Mouse (Mus musculus): Measurements from ENCODE around the gene Sec24c.
"Not testable (repeated sequence)": the region's sequence is repeated elsewhere in the genome, so short reads cannot be mapped to it uniquely, and the experiment has no call there.

Sec24c gene

DNA sequence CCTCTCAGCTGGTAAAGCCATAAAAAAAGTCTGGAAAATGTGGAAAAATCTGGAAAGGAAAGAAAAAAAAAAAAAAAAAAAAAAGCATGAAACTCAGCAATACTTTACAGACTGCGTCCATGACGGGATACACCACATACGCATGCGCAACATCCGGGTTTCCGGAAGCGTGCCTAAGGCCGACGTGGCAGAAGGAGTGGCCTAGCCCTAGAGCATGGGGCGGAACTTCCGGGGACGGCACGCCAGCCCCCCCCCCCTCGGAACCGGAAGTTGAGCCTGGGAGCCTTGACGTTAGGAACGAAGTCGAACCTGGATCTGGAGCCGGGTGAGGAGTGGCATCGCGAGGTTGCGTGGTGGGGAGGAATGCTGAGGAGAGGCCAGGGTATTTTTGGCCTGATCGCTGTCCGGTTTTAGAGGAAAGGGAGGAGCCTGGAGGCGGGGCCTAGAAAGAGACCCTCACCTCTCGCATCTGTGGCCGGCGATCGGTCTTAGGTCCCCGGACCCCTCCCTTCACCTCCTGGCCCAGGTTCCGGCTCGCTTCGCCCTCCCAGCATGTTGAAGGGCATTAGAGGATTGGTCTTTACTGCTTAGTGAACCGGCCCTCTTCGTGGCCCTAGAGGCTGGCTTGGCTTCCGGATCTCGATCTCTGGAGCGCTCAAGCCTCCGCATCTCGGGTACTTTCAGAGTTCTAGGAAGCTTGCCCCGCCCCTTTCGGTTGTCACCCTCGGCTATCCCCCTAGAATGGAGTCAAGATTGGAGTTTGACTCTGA, at the start of gene Sec24c:
Gene Sec24c, plus strand, starts transcription at position 245 of the 770 bp plus-strand sequence.
- peak; percentile 99 for DNase-seq (ENCODE audit: low spot score)

DNA sequence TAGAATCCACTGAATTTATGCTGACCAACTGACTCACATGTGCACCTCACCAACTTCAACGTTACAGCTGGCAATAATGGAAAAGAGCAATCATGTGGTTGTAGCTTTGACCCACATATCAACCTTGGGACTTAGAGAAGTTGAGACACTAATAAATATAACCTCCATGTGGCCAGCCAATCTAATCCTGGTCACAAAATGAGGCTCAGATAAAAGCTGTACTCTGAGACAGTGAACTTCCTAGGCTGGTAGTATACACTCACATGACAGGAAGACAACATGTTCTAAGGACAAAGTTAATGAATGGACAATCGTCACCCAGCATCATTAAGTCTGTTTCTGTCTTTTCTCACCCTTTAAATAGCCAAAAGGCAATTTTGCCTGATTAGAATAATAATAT, 47.7 kb upstream of the Sec24c start:
- DNase-seq (ENCODE audit: low spot score) = no peak

DNA sequence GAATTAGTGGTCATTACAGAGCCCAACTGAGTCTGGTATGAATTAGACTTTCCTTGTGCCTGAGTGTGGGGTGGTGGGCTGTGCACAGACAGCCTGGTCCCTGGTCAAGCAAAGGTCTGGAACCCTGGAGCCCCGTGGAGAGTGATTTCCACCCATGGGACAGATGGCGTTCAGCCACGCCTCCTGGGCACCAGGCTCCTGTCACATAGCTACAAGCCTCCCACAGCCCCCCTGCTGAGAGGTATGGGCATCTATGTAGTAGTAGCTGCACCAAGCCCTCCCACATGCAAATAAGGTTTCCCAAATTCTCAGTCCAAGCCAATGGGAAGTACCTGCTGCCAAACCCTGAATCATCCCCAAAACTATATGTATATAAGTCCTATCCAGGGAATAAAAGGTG, 47.1 kb upstream of the Sec24c start:
- no peak for DNase-seq (ENCODE audit: low spot score)

DNA sequence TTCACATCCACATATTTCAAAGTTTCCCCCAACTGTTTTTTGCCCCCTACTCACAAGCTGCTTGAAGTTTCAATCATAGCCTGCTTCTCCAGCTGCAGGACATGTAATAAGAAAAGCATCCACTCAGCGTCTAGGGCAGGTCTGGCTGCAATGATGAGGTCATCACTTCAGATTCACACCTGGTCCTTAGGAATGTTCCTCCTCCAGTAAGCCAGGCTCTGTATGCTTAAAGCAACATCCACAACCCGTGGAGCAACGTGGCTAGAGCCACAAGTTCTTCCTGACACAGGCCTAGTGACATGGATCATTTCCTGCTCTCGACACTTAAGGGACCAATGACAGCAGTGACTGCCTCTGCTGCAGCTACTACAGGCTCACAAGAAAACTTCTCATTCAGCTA, 42.9 kb upstream of the Sec24c start:
- no peak for DNase-seq (ENCODE audit: low spot score)

DNA sequence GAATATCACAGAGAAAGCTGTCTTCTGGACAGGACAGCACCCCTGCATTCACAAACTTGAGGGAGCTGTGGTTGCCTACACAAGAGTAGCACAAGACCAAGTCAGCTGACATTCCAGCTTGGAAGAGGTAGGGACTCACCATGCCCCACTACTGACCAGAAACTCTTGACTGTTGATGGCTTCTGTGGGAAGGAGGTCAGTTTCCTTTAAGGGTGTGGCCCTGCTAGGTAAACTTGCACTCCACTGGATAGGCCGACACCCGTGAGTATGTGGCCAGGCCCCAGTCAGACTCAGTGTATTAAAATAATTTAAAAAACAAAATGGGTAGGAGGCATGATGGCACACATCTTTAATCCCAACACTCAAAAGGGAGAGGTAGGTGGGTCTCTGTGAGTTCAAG, 38.6 kb upstream of the Sec24c start:
- no peak for DNase-seq (ENCODE audit: low spot score)

DNA sequence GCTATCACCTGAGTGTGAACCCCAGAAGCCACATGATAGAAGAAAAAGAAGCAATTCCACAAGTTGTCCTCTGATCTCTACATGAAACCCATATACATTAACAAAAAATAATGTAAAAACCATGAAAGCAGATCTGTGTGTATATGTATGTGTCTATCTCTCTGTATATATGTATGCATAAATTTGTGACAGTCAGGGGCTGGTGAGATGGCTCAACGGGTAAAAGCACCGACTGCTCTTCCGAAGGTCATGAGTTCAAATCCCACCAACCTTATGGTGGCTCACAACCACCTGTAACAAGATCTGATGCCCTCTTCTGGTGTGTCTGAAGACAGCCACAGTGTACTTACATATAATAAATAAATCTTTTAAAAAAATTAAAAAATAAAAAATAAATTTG, 37.1 kb upstream of the Sec24c start:
- DNase-seq (ENCODE audit: low spot score) = not testable (repeated sequence)

DNA sequence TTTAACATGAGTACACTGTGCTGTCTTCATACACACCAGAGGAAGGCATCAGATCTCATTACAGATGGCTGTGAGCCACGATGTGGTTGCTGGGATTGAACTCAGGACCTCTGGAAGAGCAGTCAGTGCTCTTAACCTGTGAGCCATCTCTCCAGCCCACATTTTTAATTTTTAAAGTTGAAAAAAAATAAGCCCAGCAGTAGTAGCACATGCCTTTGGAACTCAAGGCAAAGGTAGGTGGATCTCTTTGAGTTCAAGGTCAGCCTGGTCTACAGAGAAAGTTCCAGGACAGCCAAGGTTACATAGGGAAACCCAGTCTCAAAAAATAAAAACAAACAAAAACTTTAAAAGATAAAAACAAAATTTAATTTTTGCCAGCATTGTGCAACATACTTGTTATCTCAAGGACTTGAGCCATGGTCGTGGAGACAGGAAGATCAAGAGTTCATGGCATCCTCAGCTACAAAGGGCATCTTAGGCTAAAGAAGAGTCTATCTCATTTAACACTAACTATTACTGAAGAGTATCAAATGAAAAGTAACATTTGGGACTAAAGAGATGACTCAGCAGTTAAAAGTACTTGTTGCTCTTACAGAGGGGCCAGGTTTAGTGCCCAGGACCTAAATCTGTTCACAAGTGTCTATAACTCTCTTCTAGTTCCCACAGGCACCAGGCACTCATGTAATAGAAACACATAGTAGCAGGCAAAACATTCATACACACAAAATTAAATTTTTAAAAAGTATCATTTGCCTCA, 36.1 kb upstream of the Sec24c start:
- DNase-seq (ENCODE audit: low spot score) = no peak

DNA sequence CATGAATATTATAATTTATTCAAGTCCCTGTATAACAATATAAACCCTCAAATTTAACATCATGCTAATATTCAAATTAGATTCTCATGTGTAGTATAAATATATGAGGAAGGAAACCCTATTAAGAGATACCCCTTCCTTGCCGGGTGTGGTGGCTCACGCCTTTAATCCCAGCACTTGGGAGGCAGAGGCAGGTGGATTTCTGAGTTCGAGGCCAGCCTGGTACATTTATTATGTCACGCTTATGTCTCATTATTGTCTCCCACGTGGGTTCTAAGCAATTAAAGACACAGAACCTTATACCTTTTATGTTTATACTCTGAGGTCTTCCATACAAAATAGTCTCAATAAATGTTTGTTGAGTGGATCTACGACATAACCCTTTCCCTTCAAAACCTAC, 35.4 kb upstream of the Sec24c start:
- DNase-seq (ENCODE audit: low spot score) = no peak

DNA sequence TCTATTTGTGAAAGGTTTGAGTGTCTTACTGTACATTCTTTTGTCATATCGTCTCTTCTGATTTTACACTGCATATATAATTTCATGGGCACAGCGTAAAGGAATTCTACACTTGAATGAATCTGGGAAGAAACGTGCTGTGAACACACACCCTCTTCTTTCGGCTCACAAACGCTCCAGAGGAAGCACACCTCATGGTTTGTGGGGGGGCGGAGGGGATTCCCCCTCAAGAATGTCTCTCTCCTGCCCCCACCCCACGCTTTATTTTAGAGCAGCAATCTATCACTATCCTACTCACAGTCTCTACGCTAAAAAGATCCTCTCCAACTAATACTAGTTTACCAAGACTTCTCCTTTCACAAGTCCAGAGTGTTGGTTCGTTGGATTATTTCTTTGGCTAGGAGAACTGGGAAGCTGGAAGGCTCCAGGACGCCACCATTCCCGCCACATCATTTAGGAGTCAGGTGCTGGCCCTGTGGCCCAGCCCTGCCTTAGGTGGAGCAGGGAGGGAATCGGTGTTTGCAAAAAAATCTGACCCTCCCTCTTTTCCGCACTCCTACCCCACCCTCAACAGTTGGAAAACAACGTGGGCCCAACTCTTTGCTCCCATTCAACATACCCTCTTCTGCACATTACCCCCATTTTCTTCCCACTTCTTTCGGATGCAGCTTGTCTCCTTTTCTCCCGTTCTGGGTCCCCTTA, 34.0 kb upstream of the Sec24c start:
- no peak for DNase-seq (ENCODE audit: low spot score)

DNA sequence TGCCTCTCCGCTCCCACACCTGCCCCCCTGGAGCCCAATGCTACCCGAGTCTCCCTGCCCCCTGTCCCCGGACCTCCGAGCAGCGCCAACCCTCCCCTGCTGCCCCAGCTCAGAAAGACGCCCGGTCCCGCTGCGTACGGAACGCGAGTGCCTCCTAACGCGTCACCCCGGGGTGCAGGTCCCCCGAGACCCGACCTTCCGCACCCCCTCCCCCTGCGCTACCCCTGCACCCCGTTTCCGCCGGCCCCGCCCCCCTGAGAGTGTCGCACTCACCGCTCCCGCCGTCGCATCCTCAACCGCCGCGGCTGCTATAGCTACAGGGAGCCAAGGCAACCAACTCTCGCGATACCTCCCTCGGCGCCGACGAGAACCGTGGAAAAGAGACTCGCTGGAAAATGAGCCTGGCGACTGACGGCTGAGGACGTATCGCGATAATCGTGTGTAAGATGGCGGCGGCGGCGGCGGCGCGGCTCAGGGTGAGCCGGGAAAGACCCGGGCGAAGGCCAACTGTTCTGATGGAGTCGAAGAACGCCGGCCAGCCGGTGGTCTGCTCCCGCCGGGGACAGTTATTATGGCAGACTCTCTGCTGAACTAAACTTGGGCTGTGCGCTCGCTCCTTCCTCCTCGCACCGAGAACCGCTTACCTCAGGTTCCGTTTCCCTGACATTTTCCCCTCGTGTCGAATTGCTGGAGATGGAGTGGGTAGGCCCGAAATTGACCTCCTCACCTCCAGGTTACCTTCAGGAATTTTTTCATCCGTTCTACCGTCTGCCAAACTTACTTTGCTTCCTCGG, 33.3 kb upstream of the Sec24c start, which contains the start of gene Usp54:
Gene Usp54, minus strand, starts transcription at position 420 of the 794 bp plus-strand sequence.
- DNase-seq (ENCODE audit: low spot score) = peak; percentile 98

DNA sequence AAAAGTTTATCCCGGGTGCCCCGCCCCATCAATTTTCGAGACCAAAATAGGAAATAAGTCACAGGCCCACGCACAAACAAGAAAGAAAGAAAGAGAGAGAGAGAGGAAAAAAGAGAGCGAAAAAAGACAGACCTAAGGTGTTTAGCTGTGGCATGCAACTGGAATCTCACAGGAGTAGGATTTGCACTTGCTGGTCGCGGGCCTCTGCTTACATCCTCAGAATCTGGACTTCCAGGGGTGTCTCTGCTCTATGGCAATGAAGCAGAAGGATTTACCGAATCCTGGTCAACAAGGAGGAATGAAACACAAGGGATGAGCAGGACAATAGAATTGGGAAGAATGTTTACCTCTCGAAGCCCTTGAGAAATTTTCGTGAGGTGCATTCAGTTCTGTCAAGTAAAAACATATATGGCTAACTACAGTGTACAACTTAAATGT, 32.7 kb upstream of the Sec24c start:
- no peak for DNase-seq (ENCODE audit: low spot score)

DNA sequence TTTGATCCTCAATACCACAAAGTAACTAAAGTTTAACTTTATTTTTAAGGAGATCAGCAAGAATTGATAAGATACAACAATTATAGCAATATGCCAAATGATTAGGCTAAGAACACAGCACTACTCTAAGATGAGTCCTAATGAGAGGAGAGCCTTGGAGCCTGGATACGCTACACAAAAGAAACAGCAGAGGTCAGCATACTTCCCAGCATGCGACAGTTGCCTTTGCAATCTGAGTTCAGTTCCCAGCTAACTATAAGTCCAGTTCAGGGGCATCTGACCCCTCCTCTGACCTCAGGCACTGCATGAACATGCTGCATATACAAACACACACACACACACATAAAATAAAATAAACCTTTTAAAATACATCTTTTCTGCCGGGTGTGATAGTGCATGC, 28.6 kb upstream of the Sec24c start:
- no peak for DNase-seq (ENCODE audit: low spot score)

DNA sequence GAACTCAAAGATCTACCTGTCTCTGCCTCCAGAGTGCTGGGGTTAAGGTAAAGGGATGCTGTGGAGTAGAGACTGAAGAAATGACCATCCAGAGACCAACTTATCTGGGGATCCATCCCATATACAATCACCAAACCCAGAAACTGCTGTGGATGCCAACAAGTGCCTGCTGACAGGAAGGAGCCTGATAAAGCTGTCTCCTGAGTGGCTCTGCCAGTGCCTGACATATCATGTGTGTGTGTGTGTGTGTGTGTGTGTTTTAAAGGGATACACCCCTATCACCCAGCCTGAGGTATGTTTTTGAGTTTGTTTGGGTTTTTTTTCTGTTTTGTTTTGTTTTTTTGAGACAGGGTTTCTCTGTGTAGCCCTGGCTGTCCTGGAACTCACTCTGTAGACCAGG, 27.7 kb upstream of the Sec24c start:
- no peak for DNase-seq (ENCODE audit: low spot score)

DNA sequence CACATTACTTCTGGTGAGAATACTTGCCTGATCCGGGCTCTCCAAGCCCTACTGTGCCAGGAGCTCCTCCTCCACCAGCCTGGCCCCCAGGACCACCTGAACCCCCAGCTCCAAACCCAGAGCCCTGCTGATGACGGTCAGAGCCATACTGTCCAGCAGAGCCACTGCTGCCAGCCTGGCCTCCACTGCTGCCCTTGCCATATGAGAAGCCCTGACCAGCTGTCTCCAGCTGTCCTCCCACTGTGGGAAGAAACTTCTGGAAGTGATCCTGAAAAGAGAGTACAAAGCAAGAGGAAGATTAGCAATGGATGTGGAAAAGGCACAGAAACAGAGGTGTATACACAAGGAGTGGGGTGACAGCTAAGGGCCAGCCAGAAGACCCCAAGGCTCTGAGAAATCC, 23.1 kb upstream of the Sec24c start:
- no peak for DNase-seq (ENCODE audit: low spot score)

DNA sequence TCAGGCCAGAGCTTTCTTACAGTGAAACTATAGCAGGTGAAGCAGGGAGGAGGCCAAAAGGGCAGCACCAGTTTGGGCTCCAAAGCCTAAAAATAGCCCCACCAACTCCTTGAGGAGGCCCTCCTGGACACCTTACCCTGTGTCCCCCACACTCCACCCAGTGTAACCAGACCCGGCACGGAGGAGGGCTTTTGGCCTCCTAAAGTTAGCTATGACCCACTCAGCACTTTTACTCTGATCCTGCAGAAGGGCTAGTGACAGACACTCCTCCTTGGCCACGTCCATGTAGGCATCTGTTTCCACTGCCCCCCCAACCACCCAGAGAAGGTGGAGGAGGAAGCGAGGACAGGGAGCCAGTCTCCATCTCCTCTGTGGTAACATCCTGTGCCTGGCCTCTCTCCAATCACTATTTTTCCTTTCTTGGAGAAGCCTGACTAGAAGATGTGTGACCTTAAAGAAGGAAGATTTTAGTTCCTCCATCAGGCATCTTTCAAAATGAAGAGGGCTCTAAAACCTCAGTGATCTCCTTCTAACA, 22.3 kb upstream of the Sec24c start:
- no peak for DNase-seq (ENCODE audit: low spot score)

DNA sequence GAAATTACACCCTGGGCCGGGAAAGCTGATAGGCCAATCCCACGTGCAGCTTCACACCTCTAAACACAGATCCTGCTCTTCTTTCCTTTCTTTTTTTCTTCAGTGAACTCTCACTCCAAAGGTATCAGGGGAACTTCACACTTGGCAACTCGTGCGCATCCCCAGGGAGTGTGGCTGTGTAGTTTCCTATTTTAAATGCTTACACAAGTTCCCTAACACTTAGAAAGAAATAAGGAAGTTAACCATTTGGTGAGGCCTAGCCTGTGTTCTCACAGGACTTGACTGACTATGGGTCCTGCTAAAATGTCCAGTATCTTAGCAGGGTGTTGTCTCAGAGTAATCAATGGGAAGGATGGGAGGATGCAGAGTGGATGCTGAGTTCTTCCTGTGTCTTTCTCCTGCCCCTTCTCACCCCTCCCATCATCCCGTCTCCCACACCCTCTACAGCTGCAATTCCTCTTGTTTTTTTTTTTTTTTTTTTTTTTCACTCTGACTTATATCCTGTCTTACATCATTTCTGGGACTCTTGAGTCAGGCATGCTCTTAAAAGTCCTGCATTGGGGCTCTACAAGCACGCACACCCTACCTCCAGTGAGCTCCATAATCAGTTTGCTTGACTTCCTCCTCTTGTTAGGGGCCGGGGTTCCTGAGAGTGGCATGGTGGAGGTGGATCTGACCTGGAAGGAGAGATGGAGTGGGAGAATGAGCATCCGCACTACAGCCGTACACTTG, 19.3 kb upstream of the Sec24c start:
- no peak for DNase-seq (ENCODE audit: low spot score)

DNA sequence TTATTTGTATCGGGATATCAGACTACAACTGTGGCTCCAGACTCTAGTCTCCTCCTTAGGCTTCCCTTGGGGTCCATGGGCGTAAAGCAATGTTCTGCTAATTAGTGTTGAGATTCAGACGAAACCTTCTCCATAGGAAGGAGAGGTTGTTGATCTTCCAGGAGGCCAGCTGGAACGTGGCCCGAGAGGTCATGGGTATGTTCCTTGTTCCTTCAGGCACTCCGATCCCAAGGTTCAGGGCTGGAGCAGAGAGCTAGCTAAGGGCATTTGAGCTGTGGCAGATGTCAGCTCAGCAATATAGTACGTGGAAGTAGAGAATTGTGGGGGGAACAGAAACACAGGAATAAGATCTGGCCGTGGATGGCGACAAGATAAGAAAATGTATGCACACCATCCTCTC, 18.4 kb upstream of the Sec24c start:
- no peak for DNase-seq (ENCODE audit: low spot score)

DNA sequence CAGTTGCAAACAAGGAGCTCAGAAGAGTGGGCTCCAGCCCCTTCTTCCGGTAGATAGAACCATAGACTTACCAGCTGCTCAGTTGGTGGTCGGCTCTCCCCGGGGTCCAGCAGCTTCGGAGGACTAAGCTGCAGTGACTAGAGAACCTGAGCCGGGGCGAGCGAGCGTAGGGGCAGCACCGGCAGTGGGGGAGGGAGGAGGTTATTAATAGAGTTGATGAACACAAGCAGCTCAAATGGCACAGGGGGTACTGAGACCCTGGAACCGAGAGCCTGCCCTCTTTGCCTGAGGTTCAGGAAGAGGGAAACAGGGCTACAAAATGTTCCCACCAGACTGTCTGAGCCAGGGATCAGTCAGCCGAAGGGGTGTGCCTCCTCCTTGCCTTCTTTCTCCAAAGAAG, 17.7 kb upstream of the Sec24c start, which contains the start of gene Myoz1:
Gene Myoz1, minus strand, starts transcription at position 180 of the 400 bp plus-strand sequence.
- DNase-seq (ENCODE audit: low spot score) = no peak

DNA sequence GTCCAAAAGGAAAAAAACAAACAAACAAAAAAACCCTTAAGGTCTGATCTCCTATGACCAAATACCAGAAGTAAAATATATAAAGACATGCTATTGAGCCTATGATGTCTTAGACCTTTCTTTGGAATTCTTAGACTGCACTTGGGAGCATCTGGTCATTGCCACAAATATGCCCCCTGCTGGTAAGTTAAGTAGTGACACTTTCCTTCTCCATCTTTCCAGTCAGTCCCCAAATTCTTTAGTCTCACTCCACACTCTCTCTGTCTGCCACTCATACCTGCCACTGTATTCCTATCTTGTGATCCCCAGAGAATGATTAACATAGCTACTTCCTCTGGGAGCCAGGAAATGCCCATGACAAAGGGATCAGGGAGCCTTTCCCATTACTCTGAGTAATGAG, 15.8 kb upstream of the Sec24c start:
- peak; percentile 46 for DNase-seq (ENCODE audit: low spot score)

DNA sequence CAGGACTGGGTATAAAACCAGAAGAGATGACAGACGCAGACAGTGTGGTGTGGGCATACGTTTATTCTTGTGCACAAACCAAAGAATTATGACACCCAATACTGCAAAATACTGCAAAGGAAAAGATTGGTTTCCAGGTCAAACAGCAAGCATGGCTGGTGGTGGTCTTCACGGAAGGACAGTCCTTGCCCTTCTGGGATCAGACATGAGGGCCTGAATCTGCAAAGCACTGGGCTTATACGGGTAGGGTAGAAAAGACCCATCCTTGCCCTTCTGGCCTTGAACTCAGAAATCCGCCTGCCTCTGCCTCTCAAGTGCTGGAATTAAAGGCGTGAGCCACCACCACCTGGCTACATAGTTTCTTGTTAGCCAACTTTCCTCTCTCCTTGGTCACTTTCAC, 15.2 kb upstream of the Sec24c start:
- DNase-seq (ENCODE audit: low spot score) = no peak

DNA sequence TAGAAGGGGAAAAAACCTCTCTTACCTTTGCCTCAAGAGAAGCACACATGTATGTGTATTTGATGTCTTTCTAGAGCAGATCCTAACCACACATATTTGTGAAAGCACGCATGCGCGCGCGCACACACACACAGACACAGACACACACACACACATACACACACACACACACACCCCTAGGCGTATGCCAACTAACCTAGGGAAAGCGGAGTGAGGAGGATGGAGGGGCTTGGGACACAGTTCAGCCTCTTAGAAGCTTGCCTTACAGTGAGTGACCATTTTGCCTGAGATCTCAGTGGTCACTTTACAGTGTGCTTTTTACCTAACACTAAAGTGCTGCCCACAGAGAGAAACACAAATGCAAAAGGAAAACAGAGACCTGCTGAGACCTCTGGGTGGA, 14.4 kb upstream of the Sec24c start:
- DNase-seq (ENCODE audit: low spot score) = no peak

All from urinary bladder, postnatal 14 days (tissue).